In genomic region chr14:31764083-31764482, GRCm38 (mm10) we compare ENCODE assay signal across 19 mouse cellular contexts.
A peak's percentile ranks its signal among the peaks of the same experiment; 100 is the strongest.
DNase-seq lines count a peak whose midpoint lies in the region; ATAC-seq and TF ChIP-seq lines count a peak whose summit lies in the region.
"Had no signal": no experiment of that assay in that cellular context is flagged by ENCODE, and none has a peak within 500 bp of the region (broad histone marks: within the 10 kb centered on the region; RNA-seq: fewer than 3 reads in every experiment).

No protein-coding gene starts in this region.

- no peak for TF ChIP-seq CTCF in MEL (IDR thresholded peaks at IDR 0.05 in 2 of 3, conservative IDR thresholded peaks at IDR 0.05 in 1 of 3; ENCODE audit: control insufficient read depth in 1 of 3, insufficient read depth in 1 of 3, low read depth in 2 of 3, low read length in 3 of 3, poor library complexity in 1 of 3, severe bottlenecking in 1 of 3)

- peaks cover 31 to 48% of the 10 kb centered on the region in 2 experiments for H3K36me3 ChIP-seq in MEL (ENCODE audit: control insufficient read depth in 1 of 2, insufficient read depth in 2 of 2, low read length in 2 of 2)

- TF ChIP-seq POLR2A in MEL (IDR thresholded peaks at IDR 0.05; ENCODE audit: control insufficient read depth in 1 of 2, insufficient read depth in 1 of 2, low read depth in 1 of 2, low read length in 2 of 2, poor library complexity in 1 of 2) = no peak

- DNase-seq in MEL (ENCODE audit: low read depth, low spot score) = peak; percentile 66
- DNase-seq: adrenal gland, adult 2 months; adrenal gland, adult 8-10 months; adrenal gland, postnatal 10 days; adrenal gland, postnatal 14 days; adrenal gland, postnatal 25 days; adrenal gland, postnatal 36 days; B cell, adult 2 months; cerebellum, adult 11 months; cerebellum, adult 11-12 months; cerebellum, adult 18-20 months; cerebellum, adult 2 months; cerebellum, adult 8-10 months had no signal

- H3K79me2 ChIP-seq in MEL (ENCODE audit: control insufficient read depth, insufficient read depth, low read length, poor library complexity) = peaks cover 9% of the 10 kb centered on the region

- H3K27ac ChIP-seq in MEL (ENCODE audit: control insufficient read depth, low read depth, low read length) = no peak overlapping the region

- no peak overlapping the region for H3K4me3 ChIP-seq in MEL (ENCODE audit: control insufficient read depth in 1 of 2, insufficient read depth in 1 of 2, low read depth in 2 of 2, low read length in 2 of 2)

- H3K9ac ChIP-seq in MEL (ENCODE audit: control insufficient read depth, low read depth, low read length, poor library complexity, severe bottlenecking) = no peak overlapping the region

- peaks cover 25 to 26% of the 10 kb centered on the region in 2 experiments for H3K4me1 ChIP-seq in MEL (ENCODE audit: control insufficient read depth in 1 of 2, insufficient read depth in 2 of 2, low read length in 2 of 2)

- TF ChIP-seq EP300 in MEL (IDR thresholded peaks at IDR 0.05; ENCODE audit: low read depth in 1 of 2, low read length in 2 of 2) = peak; percentile 30 to 51; a peak in 2 of 4 replicates

- no peaks in the 10 kb centered on the region for H3K9me3 ChIP-seq in MEL (replicated peaks; ENCODE audit: insufficient read depth, low read length)
- H3K9me3 ChIP-seq: G1E had no signal

- ATAC-seq in erythroblast, adult 5-6 weeks (replicated peaks; ENCODE audit: low FRiP score, poor library complexity, severe bottlenecking) = no peak
- ATAC-seq: activated CD4-positive, CD25-positive, alpha-beta regulatory T cell, adult 4 months; CD4-positive, CD25-positive, alpha-beta regulatory T cell, adult 4 months; Patski had no signal

- no peak for TF ChIP-seq RAD21 in MEL (IDR thresholded peaks at IDR 0.05; ENCODE audit: low read depth, low read length)

- no peaks in the 10 kb centered on the region for H3K27me3 ChIP-seq in MEL (ENCODE audit: control insufficient read depth in 1 of 2, insufficient read depth in 2 of 2, low read length in 2 of 2)
- H3K27me3 ChIP-seq: CH12.LX, Patski had no signal

TF ChIP-seq in MEL, 35 proteins besides CTCF, POLR2A, EP300 and RAD21:
- TF ChIP-seq CHD1 (IDR thresholded peaks at IDR 0.05; ENCODE audit: low read depth, low read length) = no peak
- 0 out of 2 replicates have a peak, but pooled peaks have one; percentile 18 for TF ChIP-seq NELFE (IDR thresholded peaks at IDR 0.05; ENCODE audit: low read depth, low read length)
- no peak for TF ChIP-seq POLR2AphosphoS5 (IDR thresholded peaks at IDR 0.05; ENCODE audit: borderline replicate concordance, low read depth, low read length)
- TF ChIP-seq ZNF384 (IDR thresholded peaks at IDR 0.05; ENCODE audit: low read depth, low read length) = no peak
- no peak for TF ChIP-seq KAT2A (conservative IDR thresholded peaks at IDR 0.05; ENCODE audit: low read depth, low read length)
- TF ChIP-seq UBTF (IDR thresholded peaks at IDR 0.05; ENCODE audit: borderline replicate concordance, insufficient read depth, low read depth, low read length) = no peak
- TF ChIP-seq MAX (IDR thresholded peaks at IDR 0.05; ENCODE audit: low read length) = no peak
- TF ChIP-seq JUND (IDR thresholded peaks at IDR 0.05; ENCODE audit: low read depth, low read length) = no peak
- TF ChIP-seq GATA1 (IDR thresholded peaks at IDR 0.05; ENCODE audit: low read depth, low read length) = peak; percentile 51; the same call in 1 of the 2 replicates
- TF ChIP-seq ELF1 (IDR thresholded peaks at IDR 0.05; ENCODE audit: low read depth, low read length) = no peak
- TF ChIP-seq RCOR1 (IDR thresholded peaks at IDR 0.05; ENCODE audit: low read depth, low read length) = no peak
- no peak for TF ChIP-seq MEF2A (IDR thresholded peaks at IDR 0.05; ENCODE audit: extremely low read depth, insufficient replicate concordance, low read depth, low read length, poor library complexity, severe bottlenecking)
- peak; percentile 55 for TF ChIP-seq TAL1 (IDR thresholded peaks at IDR 0.05; ENCODE audit: low read length)
- TF ChIP-seq E2F4 (IDR thresholded peaks at IDR 0.05; ENCODE audit: borderline replicate concordance, low read depth, low read length) = no peak
- no peak for TF ChIP-seq USF2 (IDR thresholded peaks at IDR 0.05; ENCODE audit: borderline replicate concordance in 1 of 2, insufficient read depth in 1 of 2, low read depth in 1 of 2, low read length in 2 of 2)
- no peak for TF ChIP-seq MYB (IDR thresholded peaks at IDR 0.05; ENCODE audit: low read depth, low read length)
- TF ChIP-seq BHLHE40 (IDR thresholded peaks at IDR 0.05; ENCODE audit: borderline replicate concordance, low read depth, low read length) = no peak
- no peak for TF ChIP-seq ZMIZ1 (IDR thresholded peaks at IDR 0.05; ENCODE audit: low read depth, low read length)
- TF ChIP-seq MAZ (IDR thresholded peaks at IDR 0.05; ENCODE audit: low read depth, low read length) = no peak
- TF ChIP-seq ZKSCAN1 (IDR thresholded peaks at IDR 0.05; ENCODE audit: low read depth, low read length) = no peak
- TF ChIP-seq GABPA (IDR thresholded peaks at IDR 0.05; ENCODE audit: low read depth, low read length) = no peak
- TF ChIP-seq MAFK (IDR thresholded peaks at IDR 0.05; ENCODE audit: borderline replicate concordance, low read depth, low read length) = no peak
- no peak for TF ChIP-seq HCFC1 (IDR thresholded peaks at IDR 0.05; ENCODE audit: low read depth, low read length)
- TF ChIP-seq ETS1 (IDR thresholded peaks at IDR 0.05; ENCODE audit: low read depth, low read length) = no peak
- no peak for TF ChIP-seq POLR2AphosphoS2 (IDR thresholded peaks at IDR 0.05; ENCODE audit: low read length)
- no peak for TF ChIP-seq MXI1 (IDR thresholded peaks at IDR 0.05; ENCODE audit: low read depth, low read length)
- TF ChIP-seq USF1 (IDR thresholded peaks at IDR 0.05; ENCODE audit: low read depth, low read length) = no peak
- TF ChIP-seq CHD2 (IDR thresholded peaks at IDR 0.05; ENCODE audit: low read length) = no peak
- no peak for TF ChIP-seq TBP (IDR thresholded peaks at IDR 0.05; ENCODE audit: low read depth, low read length)
- TF ChIP-seq MYC (IDR thresholded peaks at IDR 0.05; ENCODE audit: low read depth, low read length) = no peak
- 0 out of 2 replicates have a peak, but pooled peaks have one; percentile 36 for TF ChIP-seq SIN3A (IDR thresholded peaks at IDR 0.05; ENCODE audit: low read length)
- TF ChIP-seq NRF1 (IDR thresholded peaks at IDR 0.05; ENCODE audit: insufficient read depth, low read depth, low read length, poor library complexity, severe bottlenecking) = no peak
TF ChIP-seq in MEL: peak in this region for 4.
